Mouse (Mus musculus) midbrain, embryonic 12.5 days (tissue): ENCODE results near the gene Tex12. TPM values are rescaled to one million over a fixed set of nuclear protein-coding genes. Genes with fewer than 3 reads are reported as not detected.

ENCODE experiments used
- polyA plus RNA-seq: library from polyadenylated mRNA; unstranded; fragments of >200 nt; fragmentation: Nextera tagmentation; extraction: Ambion mirVana; gene quantifications from 2 replicates; pipeline ENCODE4 v1.2.1, GENCODE M21; 2016

Gene Tex12
- polyA plus RNA-seq, 1 experiment from 2014 or later = 0.48 TPM

Other genes with a start within 250 kb of the Tex12 start
- gene Rpl10-ps3, start 216.4 kb downstream of the Tex12 start, polyA plus RNA-seq = 121 and 146 TPM in 2 replicates
- gene Plet1, start 66.8 kb downstream of the Tex12 start, polyA plus RNA-seq = 0.37 and 0.63 TPM in 2 replicates
- gene Pts, start 32.6 kb downstream of the Tex12 start, polyA plus RNA-seq = 97.4 and 102 TPM in 2 replicates
- gene Il18, start 6.5 kb downstream of the Tex12 start, polyA plus RNA-seq = 21.9 and 29.2 TPM in 2 replicates
- 0.17 and 0.48 TPM in 2 replicates for gene Bco2, start 6.1 kb downstream of the Tex12 start, polyA plus RNA-seq
- gene Sdhd, start 42.5 kb upstream of the Tex12 start, polyA plus RNA-seq = 209 and 224 TPM in 2 replicates
- 344 and 368 TPM in 2 replicates for gene Timm8b, start 42.6 kb upstream of the Tex12 start, polyA plus RNA-seq
- gene Pih1d2, start 56.0 kb upstream of the Tex12 start, polyA plus RNA-seq = 5.3 and 7.0 TPM in 2 replicates
- 27.7 and 28.0 TPM in 2 replicates for gene Nkapd1, start 56.1 kb upstream of the Tex12 start, polyA plus RNA-seq
- 45.8 and 51.1 TPM in 2 replicates for gene Dlat, start 98.5 kb upstream of the Tex12 start, polyA plus RNA-seq
- 28.5 and 32.0 TPM in 2 replicates for gene Dixdc1, start 178.2 kb upstream of the Tex12 start, polyA plus RNA-seq
- 0.42 and 0.56 TPM in 2 replicates for gene 2310030G06Rik, start 185.2 kb upstream of the Tex12 start, polyA plus RNA-seq
- 6.0 and 7.5 TPM in 2 replicates for gene Cryab, start 190.0 kb upstream of the Tex12 start, polyA plus RNA-seq
- gene Hspb2, start 191.0 kb upstream of the Tex12 start, polyA plus RNA-seq = 0.48 TPM in 1 of 2 replicates, not detected in the other
- 11.7 and 12.5 TPM in 2 replicates for gene Fdxacb1, start 206.9 kb upstream of the Tex12 start, polyA plus RNA-seq
- gene Alg9, start 213.7 kb upstream of the Tex12 start, polyA plus RNA-seq = 42.6 and 42.8 TPM in 2 replicates
- gene 1110032A03Rik, start 214.2 kb upstream of the Tex12 start, polyA plus RNA-seq = 37.6 and 42.0 TPM in 2 replicates